Mouse (Mus musculus) neutrophil, adult 83 days (primary cell): ENCODE results near the gene Gm36245. TPM values are rescaled to one million over a fixed set of nuclear protein-coding genes. Genes with fewer than 3 reads are reported as not detected.

Source experiments
- total RNA-seq, 2 experiments: library from RNA; stranded (reverse); gene quantifications; one replicate each; pipeline ENCODE4 v1.2.4; 2023

Gm36245 gene
- not detected for total RNA-seq

DNA sequence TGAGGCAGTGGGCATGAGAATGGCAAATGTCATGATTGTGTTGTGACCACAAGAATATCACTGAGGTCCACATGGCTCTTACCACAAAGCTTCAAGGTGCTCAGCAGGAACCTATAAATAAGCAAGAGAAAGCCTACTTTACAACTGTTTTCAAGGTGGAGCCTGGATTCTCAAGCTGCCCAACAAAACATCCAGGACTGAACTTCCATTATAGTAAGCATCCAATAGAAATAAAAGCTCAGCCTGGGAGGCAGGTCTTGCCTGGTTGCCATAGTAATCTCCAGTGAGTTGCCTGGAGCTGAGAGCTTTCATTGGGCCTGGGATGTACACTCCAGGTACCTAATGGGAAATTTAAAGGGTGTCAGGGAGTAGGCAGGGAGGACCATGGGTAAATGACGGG is at the start of gene Gm36245:
Gm36245 (plus strand) TSS at position 301 of the 400 bp plus-strand sequence.

DNA sequence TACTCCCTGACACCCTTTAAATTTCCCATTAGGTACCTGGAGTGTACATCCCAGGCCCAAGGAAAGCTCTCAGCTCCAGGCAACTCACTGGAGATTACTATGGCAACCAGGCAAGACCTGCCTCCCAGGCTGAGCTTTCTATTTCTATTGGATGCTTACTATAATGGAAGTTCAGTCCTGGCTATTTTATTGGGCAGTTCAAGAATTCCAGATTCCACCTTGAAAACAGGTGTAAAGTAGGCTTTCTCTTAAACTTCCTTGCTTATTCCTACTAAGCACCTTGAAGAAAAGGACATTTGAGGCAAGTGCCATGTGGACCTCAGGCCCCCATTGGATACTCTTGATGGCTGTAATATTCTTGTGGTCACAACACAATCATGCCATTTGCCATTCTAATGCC is 37.3 kb upstream of the Gm36245 start, which contains the start of gene 1700025B11Rik:
1700025B11Rik (minus strand) TSS at position 101 of the 400 bp plus-strand sequence.

DNA sequence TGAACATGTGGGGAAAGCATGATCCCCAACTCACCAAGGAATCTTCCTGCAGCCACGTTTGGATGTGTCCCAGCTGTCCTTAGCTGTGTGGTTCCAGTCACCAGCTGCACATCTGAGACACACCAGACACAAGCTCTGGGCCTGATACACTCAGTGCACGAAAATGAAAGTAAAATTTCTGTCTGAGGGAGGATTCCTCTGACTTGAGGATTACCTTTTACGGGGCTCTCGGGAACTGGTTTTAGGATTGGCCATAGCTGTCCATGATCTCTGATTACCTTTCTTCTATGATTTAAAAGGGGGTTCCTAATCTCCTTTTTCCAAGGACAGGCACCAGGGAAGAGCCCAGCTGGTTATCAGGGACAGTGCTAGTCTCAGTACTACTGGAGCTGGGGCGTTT is 3.1 kb upstream of the Gm36245 start, which contains the start of gene Apol10b:
Apol10b (minus strand) TSS at position 165 of the 400 bp plus-strand sequence.

GRCm38 (mm10) chr15:77643176-77643575 is 44.1 kb downstream of the Gm36245 start, which contains the start of gene Apol11b:
TSS of gene Apol11b (minus strand) at chr15:77643286.

Other genes starting within 250 kb of the Gm36245 start
- gene Apol7a, start 200.1 kb upstream of the Gm36245 start, total RNA-seq, result not detected
- not detected for gene Apol9a, start 188.1 kb upstream of the Gm36245 start, total RNA-seq
- not detected for gene Apol7b, start 151.8 kb upstream of the Gm36245 start, total RNA-seq
- gene Apol10a, start 122.2 kb upstream of the Gm36245 start, total RNA-seq, result not detected
- gene Apol11a, start 91.0 kb upstream of the Gm36245 start, total RNA-seq, result not detected
- not detected for gene Apol7c, start 65.9 kb upstream of the Gm36245 start, total RNA-seq
- gene 1700025B11Rik, start 37.4 kb upstream of the Gm36245 start, total RNA-seq, result not detected
- not detected for gene Apol10b, start 3.1 kb upstream of the Gm36245 start, total RNA-seq
- gene Apol11b, start 44.0 kb downstream of the Gm36245 start, total RNA-seq, result under 1 TPM; 0.38 to 0.46 TPM
- gene Apol7e, start 99.6 kb downstream of the Gm36245 start, total RNA-seq, result not detected
- gene Apol9b, start 129.8 kb downstream of the Gm36245 start, total RNA-seq, result not detected
- gene Apol8, start 157.7 kb downstream of the Gm36245 start, total RNA-seq, result 1 to 10 TPM; 5.5 to 8.4 TPM
- 1,000 to 10,000 TPM; 1,406 to 1,473 TPM for gene Myh9, start 242.9 kb downstream of the Gm36245 start, total RNA-seq